Mouse (Mus musculus) hindlimb bud, embryonic 11.5 days (tissue): ENCODE results near the gene Bag6.

Experiments used
- DNase-seq: peaks from one replicate; pipeline ENCODE4 v3.0.0-alpha.2; 2012; ENCODE audit warnings: low read depth, low spot score; ENCODE audit errors: extremely low spot score

The Bag6 gene

DNA sequence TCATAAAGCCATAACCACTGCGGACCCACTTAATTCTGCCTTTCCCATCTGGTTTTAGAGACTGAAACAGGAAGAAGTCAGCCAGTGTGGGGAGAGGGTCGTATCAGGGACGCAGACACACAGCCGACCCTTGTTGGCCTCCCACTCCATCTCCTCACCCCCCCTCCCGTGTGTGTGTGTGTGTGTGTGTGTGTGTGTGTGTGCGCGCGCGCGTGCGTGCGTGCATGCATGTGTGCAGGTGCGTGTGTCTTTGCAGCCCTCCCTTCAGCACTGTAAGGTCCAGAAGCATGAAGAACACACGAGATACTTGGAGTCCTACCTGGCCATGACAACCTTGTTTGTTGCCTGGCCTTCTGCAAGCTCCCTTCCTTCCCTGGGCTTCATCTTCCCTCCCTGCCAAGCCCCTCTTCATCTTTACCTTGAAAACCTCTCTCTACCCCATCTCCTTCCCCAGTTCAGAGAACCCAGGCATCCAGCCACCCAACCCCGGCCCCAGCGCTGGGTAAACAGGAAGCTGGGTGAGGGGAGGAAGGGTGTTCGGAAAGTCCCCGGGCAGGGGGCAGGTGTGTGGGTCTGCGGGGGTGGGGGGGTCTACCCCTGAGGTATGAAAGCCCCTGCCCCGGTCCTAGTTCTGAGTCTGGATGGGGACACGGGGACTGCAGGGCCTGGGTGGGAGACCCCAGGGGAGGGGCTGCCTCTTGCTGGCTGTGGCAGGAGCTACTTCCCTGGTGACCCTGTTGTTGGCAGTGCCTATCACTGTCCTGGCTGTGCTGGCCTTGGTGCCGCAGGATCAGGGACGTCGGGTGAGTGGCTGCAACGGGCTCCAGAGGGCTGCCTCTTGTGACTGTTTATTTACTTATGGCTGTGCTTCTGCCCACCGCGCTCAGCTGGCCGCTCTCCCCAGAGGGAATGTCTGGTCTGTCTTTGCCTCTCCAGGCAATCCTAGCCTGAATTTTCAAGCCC, 59.2 kb downstream of the Bag6 start, which contains the start of gene Ltb:
Ltb (plus strand) TSS at position 559 of the 963 bp plus-strand sequence.
- no peak for DNase-seq

DNA sequence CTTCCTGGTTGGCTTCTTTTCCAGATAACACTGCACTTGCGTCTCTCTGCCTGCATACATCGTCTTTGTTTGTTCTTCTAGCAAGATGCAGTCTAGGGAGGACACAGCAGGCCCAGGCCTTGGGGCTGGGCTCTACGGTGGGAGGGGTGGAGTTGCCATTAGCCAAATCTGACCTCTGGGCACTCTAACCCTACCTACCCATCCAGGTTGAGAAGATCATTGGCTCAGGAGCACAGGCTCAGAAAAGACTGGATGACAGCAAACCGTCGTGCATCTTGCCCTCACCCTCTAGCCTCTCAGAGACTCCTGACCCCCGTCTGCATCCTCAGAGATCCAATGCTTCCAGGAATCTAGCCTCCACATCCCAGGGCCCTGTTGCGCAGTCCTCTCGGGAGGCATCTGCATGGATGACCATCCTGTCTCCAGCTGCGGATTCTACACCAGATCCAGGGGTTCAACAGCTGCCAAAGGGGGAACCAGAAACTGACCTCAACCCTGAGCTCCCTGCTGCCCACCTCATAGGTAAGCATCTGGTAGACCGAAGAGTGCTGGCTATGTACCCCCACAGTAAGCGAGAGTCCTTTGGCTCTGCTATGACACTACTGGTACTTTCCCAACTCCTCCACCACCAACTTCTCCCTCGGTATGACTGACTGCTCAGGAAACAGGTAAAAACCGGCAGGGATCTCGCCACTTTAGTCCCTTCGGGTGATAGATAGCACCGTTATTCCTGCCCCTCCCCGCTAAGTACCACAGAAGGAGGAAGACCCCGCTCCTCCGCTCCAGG, 60.1 kb downstream of the Bag6 start:
- DNase-seq = no peak

DNA sequence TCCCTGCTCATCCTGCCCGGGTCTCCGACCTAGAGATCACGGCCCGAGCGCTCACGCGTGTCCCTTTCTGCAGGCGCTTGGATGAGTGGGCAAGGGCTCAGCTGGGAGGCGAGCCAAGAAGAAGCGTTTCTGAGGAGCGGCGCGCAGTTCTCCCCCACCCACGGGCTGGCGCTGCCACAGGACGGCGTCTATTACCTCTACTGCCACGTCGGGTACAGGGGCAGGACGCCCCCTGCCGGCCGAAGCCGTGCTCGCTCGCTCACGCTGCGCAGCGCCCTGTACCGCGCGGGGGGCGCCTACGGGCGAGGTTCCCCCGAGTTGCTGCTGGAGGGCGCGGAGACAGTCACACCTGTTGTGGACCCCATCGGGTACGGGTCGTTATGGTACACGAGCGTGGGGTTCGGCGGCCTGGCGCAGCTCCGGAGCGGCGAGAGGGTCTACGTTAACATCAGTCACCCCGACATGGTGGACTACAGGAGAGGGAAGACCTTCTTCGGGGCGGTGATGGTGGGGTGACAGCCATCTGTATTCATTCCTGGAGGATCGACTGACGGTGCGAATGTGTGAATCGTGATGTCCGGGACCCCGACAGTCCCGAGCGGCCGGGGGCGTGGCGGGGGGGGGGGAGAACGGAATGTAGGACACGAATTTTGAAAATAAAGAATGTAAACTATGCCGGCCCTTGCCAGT, 60.8 kb downstream of the Bag6 start:
- DNase-seq = no peak

DNA sequence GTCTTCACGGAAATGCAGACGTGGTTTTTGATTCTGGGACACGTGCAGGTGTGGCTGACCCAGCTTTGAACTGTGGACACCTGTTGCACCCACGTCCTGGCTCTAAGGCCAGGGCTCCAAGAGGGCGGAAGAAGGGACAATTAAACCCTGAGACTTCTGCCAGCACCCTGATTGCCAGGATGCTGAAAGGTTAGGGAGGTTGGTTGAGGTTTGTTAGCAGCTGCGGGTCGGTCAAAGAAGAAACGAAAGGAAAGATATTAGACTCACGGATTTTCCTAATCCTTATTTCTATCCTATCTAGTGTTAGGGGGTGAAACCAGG, 61.3 kb downstream of the Bag6 start:
- no peak for DNase-seq
